Mouse (Mus musculus) layer of hippocampus, adult 18-20 months (tissue): ENCODE measurements around the gene Pkn1. TPM values are rescaled to one million over a fixed set of nuclear protein-coding genes. Genes with fewer than 3 reads are reported as not detected.

Experiments
- DNase-seq, 2 experiments: peaks; one replicate each; pipeline ENCODE4 v3.0.0; 2022; ENCODE audit warnings: low spot score in 2 of 2
- total RNA-seq, 2 experiments: library from RNA; stranded (reverse); gene quantifications; 2 replicates each; pipeline ENCODE4 v1.2.3; 2021

The Pkn1 gene
- total RNA-seq, 2 experiments from 2014 or later = 43.5 to 46.1 TPM

- peak; percentile 65 to 84 for DNase-seq
Observed at GRCm38 (mm10) chr8:83724697-83725482, 25.9 kb upstream of the Pkn1 start.

DNA sequence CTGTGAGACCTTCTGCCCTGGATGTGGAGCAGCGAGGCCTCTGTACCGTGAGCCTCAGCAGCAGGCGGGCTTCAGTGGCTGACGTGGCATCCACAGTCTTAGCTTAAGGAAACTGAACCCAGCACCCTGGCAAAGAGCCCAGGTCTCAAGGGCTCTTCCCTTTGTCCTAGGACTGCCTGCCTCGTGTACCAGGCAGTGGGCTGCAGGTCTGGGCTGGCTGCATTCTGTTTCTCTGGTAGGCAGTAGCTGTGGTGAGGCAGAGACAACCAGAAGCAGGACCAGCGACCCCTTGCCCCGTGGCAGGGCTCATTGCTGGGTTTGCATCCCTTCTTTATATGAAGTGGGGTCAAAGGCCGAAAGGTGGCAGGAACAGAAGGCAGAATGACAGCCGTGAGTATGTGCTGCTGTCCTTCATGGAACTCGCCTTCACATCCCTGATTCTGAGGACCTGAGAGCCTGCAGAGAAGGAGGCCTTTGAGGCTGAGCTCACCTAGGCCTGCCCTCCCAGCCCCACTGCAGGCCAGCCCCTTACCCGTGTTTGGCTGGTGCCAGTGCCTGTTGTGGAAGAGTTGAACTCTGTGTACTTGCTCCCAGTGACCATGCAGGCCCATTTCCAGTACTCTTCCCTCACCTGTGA, 24.6 kb upstream of the Pkn1 start:
- no peak for DNase-seq

DNA sequence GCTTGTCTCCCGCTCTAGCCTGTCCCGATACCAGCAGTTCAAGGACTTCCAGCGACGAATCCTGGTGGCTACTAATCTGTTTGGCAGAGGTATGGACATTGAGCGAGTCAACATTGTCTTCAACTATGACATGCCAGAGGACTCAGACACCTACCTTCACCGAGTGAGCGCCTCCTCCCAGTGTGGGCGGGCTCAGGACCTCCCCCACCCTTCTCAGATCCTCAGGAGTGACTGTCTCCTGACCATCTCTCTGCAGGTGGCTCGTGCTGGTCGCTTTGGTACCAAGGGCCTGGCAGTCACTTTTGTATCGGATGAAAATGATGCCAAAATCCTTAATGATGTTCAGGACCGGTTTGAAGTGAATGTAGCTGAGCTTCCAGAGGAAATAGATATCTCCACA, 23.7 kb upstream of the Pkn1 start:
- no peak for DNase-seq

DNA sequence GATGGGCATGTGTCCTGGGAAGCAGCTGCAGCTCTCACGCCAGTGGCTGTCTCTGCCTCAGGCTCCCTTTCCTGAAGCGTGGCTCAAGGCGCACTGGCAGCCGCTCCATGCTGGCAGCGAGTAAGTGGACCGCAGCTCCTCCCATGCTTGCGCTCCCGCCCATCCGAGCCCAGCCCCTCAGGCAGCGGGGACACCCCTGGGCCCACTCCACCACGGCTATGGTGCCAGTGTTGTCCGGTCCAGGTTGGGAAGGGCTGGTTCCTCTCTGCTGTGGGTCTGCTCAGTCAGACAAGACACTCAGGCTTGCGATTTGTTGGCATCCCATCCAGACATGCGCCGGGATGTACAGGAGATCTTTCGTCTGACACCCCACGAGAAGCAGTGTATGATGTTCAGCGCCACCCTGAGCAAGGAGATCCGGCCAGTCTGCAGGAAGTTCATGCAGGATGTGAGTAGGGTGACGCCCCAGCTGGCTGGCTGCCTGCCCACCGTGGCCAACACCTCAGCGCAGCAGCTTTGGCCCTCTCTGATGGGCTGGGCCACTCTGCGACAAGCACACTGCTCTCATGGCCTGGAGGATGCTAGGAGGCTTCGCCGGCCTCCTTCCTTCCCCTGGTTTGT, 22.5 kb upstream of the Pkn1 start:
- no peak for DNase-seq

GRCm38 (mm10) chr8:83719693-83720092, 20.7 kb upstream of the Pkn1 start:
- DNase-seq = no peak

DNA sequence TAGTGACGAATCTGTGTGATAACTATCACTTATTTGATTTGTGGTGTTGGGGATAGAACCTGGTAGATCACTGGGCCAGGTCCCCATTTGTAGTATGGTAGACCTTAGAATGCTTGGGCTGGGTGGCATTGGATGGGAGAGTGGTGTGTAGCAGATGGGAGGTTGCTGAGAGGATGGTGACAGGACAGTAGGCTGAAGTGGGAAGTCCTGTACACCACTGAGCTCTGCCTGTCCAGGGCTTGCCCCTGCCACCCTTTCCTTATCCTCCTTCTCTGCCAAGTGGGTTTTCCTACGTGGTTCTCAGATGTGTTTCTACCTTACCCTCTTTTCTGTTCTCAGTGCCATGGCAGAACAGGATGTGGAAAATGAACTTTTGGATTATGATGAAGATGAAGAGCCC, 20.1 kb upstream of the Pkn1 start:
- no peak for DNase-seq

GRCm38 (mm10) chr8:83716563-83716962, 17.6 kb upstream of the Pkn1 start:
- no peak for DNase-seq

DNA sequence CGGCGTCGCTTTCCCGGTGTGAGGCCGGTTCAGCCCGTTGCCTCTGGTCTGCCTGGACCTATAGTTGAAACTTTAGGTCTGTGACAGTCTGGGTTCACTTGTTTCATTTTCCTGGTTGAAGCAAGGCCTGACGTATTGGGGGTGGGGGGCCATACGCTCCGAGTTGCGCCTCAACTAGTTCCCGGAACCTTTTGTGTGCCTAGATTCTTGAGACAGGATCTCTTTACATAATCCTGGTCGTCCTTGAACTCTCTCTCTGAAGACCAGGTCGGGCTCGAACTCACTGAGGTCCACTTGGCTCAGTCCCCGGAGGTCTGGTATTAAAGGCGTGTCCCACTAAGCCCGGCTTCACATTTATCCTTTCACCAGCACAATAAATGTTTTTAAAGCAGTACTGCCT, 16.8 kb upstream of the Pkn1 start:
- DNase-seq = no peak

DNA sequence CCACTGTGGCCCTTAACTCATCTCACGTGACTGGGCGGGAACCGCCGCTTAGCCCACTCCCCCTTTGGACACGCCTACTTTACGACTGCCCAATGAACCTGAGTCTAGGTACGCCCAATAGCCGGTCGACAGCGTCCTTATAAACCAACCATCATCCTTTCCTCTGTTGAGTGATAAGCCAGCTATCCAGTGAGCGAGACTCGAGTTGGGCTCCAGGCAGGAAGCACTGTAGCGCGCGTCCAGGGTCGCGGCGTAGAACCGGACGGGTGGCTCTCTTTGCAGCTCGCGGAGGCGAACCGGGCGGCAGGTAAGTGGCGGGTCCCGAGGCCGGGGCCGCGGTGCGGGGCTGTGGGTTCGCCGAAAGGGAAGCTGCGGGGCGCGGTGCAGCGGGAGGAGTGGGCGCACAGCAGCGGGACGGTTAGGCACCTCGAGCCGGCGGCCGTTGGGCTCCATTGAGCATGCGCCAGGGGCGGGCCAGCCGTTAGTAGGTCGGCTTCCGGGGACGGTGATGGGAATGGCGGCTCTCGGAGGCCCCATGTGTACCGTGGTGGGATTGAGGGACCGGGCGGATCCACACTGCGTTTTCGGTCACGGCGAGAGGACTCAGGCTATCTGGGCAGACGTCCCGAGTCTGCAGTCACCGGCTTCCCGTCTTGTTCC, 16.2 kb upstream of the Pkn1 start, which contains the start of gene Ddx39:
Gene Ddx39 (plus strand): TSS at position 147 of the 660 bp plus-strand sequence.
- peak; percentile 95 to 99 for DNase-seq

DNA sequence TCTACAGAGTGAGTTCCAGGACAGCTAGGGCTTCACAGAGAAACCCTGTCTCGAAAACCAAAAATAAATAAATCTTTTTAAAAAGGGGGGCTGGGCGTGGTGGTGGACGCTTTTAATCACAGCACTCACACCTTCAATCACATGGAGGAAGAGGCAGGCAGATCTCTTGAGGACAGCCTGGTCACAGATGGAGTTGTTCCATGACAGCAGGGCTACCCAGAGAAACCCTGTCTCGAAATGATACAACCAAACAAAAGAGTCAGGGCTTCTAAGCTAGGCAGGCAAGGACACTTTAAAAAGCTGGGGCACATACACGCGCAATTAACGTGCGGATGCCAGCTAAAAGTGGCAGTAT, 15.7 kb upstream of the Pkn1 start:
- DNase-seq = no peak

- no peak for DNase-seq
Observed at GRCm38 (mm10) chr8:83707554-83707953, 8.6 kb upstream of the Pkn1 start.

DNA sequence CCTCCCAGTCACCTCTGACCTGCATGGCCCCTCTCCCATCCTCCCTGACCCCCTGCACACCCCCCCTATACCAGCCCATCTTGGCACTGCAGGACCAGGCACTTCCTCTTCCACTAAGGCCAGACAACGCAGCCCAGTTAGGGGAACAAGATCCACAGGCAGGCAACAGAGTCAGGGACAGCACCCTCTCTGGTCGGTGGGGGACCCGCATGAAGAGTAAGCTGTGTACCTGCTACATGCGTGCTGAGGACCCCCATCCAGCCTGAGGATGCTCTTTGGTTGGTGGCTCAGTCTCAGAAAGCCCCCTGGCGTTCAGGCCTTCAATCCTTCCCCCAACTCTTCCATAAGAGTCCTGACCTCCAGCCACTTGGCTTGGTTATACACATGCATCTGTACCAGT, 7.4 kb upstream of the Pkn1 start:
- no peak for DNase-seq

DNA sequence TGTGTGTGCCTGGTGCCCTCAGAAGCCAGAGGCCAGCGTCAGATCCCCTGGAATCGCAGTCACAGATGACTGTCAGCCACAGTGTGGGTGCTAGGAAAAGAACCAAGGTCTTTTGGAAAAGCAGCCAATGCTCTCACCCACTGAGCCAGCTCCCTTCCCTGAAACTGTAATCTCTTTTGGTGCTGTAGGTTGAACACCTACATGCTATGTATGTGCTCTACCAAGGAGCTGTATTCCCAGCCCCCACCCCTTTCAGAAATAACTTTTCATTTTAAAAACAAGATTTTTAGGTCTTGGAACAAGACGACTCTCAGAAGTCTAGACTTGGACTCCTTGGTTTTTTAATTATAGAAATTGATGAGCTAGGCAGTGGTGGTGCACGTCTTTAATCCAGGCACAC, 4.4 kb upstream of the Pkn1 start:
- DNase-seq = no peak

DNA sequence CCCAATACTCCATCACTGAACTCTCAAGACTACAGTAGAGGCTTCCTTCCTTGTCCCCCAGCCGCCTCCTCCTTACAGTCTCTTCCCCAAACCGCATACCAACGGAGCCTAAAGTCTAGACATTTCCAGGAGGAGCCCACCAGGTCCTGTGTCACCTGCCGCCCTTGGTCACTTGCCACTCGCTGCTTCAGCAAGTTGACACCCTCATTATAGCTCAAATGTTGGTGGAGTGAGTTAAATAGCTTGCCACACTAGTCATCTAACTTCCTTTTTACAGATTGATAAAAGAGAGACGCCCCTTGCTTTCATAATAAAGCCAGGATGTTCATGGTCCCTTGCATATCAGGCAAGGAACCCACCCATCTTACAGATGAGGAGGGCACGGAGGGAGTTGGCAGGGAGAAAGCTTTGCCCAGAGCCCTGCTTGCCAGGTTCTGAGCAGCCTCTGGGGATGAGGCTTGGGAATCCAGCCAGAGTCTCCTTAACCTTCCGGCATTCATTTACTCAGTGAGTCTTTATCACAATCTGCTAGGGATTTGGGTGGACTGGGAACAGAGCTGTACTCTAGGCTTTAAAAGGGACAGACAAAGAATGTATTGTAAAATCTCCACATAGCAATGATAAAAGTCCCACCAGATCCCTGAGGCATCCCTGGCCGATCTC, 1.6 kb upstream of the Pkn1 start:
- no peak for DNase-seq

DNA sequence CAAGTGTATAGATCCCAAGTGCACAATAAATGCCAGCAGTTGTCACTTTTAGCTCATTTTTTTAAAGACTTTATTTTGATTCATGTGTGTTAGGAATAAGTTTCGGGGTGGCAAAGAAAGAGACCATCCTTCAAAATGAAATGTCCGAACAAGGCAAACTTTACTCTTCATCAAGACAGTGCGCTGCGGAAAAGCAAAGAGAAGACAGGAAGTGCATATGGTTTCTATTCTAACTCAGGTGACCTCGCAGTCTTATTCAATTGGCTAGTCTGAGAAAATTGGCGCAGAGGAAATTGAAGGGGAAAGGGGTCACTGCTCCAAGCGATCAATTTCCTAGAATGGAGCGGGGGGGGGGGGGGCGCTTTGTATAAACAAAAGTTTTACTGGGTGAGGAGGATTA, 587 bp upstream of the Pkn1 start:
- no peak for DNase-seq

DNA sequence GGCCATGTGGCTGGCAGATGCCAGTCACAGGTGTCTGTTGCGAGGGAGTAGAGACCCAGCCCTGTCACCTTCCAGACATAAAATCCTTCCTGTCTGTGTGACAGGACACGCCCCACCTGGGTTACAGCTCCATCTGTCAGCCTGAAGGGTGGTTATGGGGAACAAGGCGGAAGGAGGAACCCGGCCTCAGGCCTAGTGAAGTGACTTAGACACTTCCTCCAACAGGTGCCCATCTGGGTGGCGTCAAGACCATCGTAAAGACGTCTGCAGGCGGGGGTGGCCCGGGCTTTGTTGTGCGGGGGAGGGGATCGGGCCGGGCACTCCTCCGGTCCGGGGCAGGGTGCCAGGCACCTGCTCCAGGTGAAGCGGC, 703 bp downstream of the Pkn1 start:
- DNase-seq = no peak

- no peak for DNase-seq
Observed at GRCm38 (mm10) chr8:83697374-83698220, 1.4 kb downstream of the Pkn1 start.

GRCm38 (mm10) chr8:83695351-83696106, 3.5 kb downstream of the Pkn1 start:
- DNase-seq = no peak

DNA sequence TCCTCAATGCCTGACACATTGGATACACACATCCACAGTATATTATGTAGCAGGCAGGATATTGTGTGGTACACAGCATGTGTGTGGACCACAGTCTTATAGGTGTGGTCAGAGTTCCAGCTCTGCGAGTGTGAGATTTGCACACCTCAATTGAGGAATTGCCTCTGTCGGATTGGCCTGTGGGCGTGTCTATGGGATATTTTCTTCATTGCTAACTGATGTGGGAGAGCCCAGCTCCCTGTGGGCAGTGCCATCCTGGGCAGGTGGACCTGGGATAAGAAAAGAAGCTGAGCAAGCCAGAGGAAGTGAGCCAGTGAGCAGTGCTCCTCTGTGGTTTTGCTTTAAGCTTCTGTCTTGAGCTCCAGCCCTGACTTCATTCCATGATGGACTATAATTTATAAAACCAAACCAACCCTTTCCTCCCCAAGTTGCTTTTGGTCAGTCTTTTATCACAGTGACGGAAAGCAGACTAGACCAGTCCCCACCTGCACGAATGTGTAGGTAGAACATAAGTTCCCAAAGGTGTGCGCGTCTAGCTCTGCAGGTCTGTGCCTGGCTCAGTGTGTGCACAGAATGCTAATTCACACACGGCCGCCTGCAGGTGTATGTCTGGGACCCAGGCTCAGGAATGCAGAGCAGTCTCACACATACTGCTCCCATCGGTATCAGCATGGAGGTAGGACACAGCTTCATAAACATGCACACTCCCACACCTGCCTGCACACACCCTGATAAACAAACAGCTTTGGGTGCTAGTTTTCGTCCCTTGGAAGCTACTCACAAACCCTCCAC, 4.4 kb downstream of the Pkn1 start:
- DNase-seq = no peak
